Mouse (Mus musculus) frontal cortex, postnatal 25 days (tissue): ENCODE data around the gene Cdx2.
A peak's percentile ranks its signal among the peaks of the same experiment; 100 is the strongest.

ENCODE experiments used
- DNase-seq, 2 experiments: peaks; one replicate each; pipeline ENCODE4 v3.0.0; 2022; ENCODE audit warnings: low spot score in 2 of 2

Gene Cdx2

DNA sequence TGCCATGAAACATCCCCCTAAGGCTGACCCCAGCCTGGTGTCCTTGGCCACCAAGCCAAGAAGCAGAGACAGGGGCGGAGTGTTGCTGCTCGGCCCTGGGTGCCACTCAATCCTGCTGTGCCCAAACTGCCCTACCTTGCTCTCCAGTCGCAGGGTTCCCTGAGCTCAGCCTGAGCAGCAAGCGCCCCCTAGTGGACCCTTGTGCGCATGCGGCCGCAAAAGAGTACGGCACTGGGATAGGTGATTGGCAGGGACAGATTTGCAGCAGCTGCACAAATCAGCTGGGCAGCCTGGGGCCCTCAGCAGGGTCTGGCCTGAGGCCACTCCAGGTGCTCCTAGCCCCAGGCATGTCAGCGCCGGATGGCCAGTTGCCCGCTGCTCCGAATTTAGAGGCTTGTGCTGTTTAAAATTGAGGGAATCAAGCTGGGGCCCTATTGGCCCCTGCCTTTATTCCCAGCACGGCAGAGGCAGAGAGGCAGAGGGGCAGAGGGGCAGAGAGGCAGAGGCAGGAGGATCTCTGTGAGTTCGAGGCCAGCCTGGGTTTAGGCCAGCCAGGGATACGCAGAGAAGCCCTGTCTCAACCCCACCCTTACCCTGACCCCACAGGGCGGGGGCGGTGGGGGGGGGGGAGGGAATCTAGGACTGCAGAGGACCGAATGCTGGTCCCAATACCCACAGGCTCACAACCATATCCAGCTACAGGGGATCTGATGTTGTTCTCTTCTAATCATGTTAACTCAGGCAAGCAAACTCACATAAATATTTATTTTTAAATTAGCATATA, 13.8 kb downstream of the Cdx2 start:
- DNase-seq: peak; percentile 35 to 47

DNA sequence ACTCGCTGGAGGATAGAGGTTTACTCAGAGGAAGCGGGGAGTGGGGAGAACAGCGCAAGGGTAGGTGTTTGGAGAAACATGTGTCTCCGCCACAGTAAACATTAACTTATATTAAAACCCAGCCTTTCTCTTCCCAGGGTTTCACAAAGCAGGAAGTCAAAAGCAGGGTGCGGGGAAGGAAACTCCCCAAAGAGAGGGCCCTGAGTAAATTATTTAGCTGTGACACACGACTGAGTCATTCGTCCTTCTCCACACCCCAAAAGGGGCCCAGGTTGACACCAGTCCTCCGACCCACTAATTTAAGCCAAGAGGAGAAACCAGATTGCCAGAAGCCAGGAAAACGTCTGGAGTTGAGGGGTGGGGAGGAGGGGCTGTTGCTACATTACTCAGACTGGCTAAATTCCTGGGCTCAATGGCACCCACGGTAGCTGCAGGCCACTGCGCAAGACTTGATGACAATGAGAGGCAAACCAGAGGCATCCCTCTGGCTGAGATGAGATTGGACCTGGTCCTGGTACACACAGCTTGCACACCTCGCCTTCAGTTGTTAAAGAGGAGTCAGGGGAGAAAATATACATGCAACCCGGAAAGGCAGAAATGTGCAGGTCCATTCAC, 14.5 kb downstream of the Cdx2 start:
- DNase-seq: no peak

DNA sequence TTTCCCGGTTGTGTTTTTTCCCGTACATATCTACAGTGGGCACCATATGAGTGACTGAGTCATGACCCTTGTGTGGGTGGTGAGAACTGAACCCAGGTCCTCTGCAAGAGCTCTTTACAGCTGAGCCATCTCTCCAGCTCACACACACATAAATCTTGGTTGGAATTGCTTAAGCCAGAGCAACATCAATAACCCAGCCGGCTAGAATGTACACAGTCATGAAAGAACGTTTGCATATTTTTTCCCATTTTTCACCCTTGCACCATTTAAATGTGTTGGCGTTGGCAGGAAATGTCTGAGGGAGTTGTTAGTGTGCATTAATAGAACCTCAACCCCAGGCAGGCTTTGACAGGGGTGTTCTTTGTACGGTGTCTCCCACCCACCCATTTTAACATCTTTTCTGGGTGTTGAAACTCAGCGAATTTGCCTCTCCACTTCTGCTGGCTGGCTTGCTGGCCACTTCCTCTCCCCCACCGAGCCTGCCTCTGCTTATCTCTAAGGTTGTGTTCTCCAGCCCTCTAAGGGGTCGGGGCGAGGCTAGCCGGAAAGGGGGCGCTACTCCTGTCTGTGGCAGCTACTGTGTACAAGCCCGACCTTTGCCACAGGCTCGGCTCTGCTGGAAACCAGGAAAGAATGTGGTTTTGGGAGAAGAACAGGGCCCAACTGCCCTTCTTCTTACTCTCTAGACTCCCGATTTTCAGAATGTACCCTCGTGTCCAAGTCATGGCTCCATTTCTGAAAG, 15.1 kb downstream of the Cdx2 start:
- DNase-seq: no peak

DNA sequence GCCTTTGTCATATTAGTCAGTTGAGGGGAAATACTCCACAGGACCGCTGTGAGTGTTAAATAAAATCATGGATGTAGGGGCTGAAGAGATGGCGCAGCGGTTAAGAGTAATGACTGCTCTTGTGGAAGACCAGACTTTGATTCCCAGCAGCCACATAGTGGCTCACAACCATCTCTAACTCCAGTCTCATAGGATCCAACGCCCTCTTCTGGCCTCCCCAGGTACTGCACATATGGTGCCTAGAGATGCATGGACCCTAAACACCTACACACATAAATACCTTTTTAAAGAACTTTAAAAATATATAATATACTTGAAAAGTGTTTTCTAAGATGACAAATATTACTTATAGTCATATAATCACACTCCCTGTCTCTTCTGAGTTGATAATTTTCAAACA, 22.7 kb downstream of the Cdx2 start:
- DNase-seq: no peak

DNA sequence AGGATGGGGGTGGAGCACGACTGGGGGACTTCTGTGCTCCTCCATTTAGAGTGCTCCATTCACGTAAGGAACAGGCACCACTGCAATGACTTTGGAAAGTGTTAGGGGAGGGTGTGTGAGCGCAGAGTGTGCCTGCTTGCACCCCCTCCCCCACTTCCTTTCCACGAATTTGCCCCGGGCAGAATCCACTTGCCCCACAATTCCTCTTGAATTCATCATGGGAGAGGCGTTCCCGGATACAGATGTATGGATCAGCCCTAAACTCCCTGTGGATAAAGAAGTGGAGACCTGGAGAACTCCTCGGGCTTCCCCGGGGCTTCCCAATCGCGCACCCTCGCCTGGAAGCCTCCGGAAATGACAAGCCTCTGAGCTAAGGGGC, 29.5 kb downstream of the Cdx2 start:
- no peak for DNase-seq

DNA sequence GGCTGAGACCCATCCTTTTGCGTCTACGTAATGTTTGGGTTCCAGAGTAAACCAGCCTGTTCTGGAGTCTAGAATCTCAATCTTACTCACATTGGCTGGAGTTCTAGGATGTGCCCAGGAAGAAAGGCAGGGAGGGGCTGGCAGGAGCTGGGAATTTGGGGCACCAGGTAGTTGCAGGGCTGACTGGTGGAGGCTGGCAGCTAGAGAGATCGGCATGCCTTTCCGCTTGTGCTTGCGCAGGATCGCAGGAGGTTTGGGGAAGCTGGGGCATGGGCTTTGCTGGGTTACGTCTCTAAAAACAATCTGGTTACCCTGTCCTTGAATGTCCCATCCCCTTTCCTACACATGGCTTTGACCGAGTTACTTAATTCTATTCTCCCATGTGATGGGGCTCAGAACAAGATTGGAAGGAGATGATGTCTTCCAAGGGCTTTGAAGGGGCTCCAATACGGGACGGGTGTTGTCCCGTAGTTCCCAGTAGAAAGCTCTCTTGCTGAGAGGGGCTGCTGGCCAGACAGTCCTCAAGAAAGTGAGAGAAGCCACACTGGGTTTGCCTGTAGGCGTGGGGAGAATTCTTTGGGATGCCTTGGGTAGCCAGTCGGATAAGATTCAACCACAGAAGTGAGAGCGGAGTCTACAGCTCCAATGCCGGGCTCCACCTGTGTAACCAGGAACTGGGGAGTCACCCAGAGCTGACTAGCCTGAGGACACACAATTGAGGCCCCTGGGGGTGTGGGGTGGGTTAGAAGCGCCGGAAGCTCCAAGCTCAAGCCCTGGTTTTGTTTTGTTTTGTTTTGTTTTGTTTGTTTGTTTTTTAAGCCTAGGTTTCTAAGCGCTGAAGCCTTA, 30.1 kb downstream of the Cdx2 start:
- no peak for DNase-seq

DNA sequence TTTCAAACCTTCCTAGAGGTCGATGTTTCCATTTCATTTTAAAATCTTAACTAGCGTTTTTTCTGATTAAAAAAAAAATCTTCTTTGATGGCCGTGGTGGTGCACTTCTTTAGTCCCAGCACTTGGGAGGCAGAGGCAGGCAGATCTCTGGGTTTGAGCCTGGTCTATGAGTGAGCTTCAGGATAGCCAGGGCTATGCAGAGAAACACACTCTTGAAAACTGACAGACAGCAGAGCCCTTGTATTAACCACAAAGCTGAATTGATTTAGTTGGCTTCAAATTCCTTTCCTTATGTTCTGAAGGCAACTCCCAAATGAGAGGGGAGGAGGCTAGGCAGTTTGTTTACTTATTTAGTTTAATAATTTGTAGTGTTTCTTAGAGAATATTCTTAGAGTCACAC, 31.3 kb downstream of the Cdx2 start:
- no peak for DNase-seq

DNA sequence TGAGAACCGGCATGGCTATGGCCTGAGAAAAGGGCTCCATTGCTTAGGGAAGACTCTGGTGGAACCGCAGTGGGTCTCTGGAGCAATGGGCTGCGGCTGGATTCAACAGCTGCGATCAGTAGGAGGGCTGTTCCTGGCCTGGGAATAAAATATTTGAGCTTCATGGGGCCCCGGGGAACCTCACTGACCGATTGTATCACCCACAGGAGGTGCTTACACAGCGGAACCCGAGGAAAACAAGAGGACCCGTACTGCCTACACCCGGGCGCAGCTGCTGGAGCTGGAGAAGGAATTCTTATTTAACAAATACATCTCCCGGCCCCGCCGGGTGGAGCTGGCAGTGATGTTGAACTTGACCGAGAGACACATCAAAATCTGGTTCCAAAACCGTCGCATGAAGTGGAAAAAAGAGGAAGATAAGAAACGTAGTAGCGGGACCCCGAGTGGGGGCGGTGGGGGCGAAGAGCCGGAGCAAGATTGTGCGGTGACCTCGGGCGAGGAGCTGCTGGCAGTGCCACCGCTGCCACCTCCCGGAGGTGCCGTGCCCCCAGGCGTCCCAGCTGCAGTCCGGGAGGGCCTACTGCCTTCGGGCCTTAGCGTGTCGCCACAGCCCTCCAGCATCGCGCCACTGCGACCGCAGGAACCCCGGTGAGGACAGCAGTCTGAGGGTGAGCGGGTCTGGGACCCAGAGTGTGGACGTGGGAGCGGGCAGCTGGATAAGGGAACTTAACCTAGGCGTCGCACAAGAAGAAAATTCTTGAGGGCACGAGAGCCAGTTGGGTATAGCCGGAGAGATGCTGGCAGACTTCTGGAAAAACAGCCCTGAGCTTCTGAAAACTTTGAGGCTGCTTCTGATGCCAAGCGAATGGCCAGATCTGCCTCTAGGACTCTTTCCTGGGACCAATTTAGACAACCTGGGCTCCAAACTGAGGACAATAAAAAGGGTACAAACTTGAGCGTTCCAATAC, 32.6 kb downstream of the Cdx2 start:
- no peak for DNase-seq

DNA sequence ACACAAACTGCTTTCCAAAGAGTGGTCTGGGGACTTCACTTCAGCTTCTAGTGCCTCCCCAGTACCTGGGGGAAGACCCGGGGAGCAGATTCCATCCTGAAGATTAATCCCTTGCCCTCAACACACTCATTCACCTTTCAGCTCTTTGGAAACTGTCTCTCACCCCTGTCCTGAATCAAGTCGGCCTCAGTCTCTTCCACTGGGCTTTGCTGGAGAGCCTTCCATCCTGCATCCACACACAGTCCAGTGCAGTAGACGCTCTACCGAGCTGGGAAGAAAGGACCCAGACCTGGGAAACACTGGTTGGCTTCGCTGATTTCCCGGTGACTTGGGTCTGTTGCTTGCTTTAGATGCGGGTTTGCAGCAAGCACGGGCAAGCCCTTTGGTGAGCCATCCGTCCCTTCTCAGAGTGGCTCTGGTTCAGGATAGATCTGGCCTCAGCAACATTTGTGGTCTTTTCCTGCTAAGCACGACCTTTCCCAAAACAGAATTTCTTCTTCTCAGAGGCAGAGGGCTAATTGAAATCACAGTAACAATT, 34.2 kb downstream of the Cdx2 start:
- DNase-seq: no peak

DNA sequence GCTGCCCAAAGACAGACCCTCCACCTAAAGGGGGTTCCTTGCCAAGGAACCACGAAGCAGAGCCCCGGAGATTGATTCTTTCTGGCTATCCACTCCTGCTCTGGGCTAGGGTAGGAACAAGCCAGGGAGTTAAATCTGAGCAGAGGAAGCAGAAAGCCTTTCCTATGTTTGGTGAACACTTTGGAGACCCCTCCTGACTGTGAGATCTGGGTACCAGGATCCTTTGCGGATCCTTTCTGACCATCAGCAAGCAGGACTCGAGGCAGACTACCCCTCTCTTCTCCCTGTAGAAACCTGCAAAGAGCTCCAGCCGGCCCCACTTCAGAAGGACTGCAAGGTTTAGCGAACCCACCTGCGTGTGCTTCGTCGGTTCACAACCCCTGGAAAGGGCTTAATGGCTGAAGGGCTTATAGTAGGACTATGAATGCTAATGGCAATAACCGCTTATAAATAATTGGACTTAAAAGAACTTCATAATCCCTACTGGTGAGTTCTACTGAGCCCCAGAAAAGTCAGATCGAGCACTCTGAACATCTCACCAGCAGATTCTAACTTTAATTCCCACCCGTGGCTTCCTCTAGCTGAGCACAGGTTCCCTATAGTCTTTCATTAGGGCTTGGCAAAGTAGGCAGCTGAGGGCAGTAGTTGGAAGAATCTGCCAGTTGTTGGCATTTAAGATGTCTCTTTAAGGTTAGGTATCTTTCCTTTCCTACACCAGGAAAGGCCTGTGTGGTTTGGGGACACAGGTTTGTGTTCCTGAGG, 34.8 kb downstream of the Cdx2 start:
- no peak for DNase-seq

DNA sequence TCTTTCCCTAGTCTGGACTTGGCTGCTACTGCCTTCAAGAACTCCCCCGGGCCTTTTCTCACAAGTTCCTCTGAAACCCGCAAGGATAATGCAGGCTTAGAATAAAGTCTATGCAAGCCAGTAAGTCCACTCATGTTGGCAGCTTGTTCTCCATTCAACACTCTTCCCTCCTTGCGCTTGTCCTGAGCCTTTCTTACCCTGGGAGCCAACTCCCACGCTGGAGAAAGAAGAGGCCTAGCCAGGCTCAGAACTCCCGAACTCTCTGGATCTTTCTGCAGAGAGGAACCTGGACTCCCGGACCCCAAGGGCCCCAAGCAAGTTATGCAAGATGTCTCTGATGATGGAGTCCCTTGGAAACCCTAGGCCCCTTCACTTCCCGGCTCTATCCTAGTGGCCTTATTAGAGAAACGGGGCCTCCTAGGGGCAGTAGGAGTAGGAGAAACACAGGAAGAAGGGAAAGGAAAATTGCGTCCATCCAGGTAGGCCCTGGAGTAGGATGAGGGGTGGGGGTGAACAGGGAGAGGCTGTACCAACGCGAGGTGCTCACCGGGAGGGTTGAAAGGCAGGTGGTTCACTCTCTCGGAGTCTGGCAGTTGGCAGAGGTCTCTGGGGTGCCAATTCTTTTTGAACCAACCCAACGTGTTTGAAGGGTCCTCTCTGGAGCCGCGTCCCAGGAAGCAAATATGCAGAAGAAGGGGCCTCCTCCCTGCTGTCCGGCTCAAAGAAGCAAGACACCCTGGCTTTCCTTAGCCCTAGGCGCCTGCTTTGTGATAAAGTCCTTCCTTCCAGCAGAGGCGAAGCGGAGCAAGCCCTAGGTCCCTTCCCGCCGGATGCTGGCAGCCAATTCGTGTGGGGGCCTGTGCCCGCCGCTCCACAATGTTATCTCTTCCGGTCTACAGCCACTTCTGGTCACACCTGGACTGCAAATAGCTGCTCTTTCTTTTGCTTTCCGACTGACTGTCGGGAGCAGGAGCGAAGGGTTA, 36.1 kb downstream of the Cdx2 start:
- DNase-seq: no peak

DNA sequence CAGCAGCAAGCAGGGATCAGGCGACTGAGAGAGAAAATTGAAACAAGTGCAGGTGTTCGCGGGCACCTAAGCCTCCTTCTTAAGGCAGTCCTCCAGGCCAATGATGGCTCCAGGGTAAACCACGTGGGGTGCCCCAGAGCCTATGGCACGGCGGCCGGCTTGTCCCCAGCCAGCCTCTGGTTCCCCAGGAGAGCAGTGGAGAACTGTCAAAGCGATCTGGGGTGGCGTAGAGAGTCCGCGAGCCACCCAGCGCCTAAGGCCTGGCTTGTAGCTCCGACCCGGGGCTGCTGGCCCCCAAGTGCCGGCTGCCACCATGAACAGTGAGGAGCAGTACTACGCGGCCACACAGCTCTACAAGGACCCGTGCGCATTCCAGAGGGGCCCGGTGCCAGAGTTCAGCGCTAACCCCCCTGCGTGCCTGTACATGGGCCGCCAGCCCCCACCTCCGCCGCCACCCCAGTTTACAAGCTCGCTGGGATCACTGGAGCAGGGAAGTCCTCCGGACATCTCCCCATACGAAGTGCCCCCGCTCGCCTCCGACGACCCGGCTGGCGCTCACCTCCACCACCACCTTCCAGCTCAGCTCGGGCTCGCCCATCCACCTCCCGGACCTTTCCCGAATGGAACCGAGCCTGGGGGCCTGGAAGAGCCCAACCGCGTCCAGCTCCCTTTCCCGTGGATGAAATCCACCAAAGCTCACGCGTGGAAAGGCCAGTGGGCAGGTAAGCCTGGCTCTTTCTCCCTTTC, 37.0 kb downstream of the Cdx2 start, which contains the start of gene Pdx1:
Gene Pdx1 (plus strand): TSS at position 34 of the 747 bp plus-strand sequence.
- no peak for DNase-seq

DNA sequence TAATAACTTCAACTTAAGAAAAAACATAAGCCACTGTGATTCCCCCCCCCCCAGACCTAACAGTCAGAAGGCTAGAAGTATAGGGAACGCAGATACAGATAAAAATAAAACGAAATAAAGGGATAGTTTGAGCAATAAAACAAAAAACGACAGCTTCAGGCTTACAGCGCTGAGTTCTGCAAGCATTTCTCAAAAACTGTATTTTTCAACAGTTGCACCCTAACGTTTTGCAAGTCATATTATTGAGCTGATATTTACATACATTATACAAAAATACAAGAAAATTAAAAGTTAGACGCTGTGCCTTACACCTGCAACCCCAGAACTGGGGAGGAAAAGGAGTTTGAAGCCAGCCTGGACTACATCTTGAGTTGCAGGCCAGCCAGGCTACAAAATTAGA, 37.7 kb downstream of the Cdx2 start:
- DNase-seq: no peak

DNA sequence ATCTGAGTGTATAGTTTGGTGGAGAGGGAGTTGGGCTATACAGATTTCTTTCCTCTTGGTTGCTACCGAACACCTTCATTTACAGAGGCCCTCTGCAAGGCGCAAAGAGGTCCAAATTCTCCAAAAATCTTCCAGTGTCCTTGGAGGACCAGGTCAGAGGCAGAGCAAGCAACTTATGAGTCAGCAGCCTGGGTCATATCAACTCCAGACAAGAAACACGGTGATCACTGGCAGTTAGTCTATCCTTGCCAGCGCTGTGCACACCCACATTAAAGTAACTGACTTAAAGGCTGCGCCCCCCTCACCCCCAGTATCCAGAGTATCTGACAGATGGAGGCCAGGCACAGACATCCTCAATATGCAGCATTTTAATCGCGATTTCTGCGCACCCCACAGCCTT, 38.3 kb downstream of the Cdx2 start:
- DNase-seq: no peak

DNA sequence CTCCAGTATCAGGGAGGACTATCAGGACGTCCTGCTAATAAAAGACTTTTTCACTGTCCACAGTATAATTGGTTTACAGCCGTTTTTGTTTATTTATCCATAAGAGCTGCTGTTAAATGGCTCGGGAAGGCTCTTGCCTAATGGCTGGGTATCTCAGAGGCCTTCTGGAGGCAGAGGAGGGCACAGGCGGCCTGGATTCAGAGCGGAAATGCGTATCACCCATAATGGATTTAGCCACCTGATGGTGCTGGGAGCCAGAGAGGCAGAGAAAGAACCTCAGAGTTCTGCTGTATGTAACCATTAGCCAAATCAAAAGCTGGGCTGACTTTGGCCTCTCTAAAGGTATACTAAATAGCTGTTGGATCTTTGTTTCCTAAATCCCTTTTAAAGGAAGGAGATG, 39.6 kb downstream of the Cdx2 start:
- no peak for DNase-seq

DNA sequence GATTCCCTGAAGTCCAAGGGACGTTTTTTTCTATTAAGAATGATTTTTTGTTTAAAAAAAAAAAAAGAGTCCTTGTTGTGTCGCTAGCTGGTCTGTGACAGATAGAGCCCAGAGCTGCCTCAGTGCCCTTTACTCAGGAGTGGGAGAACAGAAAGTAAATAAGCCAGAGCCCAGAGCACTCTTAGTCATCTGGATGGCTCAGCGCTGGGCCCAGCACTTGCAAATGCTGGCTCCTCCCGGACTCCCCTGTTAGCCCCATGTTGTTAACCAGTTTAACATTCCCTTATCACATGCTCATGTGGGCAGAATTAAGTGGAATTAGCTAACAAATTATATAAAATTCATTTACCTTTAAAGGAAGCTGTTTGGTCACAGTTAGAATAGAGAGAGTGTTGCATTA, 43.1 kb downstream of the Cdx2 start:
- no peak for DNase-seq

DNA sequence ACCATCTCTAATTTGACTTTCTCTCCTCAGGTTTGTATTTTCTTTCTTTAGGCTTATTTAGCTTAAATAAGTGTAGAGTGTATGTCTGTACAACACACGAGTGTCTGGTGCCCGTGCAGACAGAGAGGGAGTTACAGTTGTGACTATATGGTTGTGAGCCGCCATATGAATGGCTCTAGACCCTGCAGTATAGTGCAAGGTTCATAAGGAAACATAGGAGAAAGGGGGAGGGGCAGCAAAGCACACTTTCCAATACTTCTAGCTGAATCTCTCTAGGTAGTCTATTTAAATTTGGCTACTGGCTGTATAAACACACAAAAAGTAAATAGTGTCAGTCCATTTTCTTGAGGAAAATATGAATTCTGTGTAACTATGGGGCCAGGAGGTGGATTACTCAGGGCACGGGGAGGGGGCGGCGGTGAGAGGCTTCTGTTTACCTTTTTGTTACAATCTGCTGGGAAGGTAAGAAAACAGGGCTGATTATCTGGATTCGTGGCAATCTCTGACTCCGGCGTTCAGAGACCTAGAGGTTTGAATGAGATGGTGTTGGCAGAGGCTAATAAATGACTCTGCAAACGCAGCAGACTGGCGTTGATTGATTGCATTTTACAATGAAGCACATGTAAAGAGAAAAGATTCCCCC, 45.0 kb downstream of the Cdx2 start:
- DNase-seq: no peak
